Mouse (Mus musculus): ENCODE data around the gene Eml4. TPM values are rescaled to one million over a fixed set of nuclear protein-coding genes. Genes with fewer than 3 reads are reported as not detected.

Eml4 gene
- polyA plus RNA-seq, 1 experiment, result 4.2 TPM

DNA sequence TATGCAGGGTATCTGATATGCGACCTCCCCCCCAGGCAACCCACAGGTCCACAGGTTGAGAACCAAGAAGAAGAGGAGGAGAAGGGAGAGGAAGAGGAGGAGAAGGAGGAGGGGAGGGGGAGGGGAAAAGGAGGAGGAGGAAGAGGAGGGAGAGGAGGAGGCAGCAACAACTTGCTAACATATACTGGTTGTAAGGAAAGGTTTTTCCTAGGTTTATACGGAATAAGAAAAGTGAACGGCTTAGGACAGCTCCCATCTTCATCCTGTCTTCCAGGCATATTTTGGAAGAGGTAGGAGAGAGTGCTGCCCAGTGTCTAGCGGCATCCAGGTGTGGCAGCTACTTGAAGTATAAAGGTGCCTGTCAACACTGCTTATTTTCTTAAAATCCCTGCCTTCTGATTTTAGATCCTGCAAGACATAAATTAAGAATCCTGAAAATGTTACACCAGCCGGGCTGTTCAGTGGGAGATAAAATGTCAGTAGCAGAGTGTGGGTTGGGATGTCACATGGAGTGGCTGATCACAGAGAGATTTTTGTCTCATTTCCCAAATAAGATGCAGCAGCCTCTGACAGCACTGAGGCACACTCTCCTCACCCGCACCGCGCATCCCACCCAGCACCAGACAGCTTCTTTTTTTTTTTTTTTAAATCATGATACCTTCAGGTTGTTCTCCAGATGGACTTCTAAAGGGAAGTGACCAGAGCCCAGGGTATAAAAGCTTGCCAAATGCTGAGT lies 166.7 kb downstream of the Eml4 start, which contains the start of gene Cox7a2l:
Cox7a2l (minus strand) TSS at position 51 of the 736 bp plus-strand sequence.
- TF ChIP-seq USF1 (IDR thresholded peaks at IDR 0.05; ENCODE audit: low read depth), result no peak
- no peak for TF ChIP-seq MYOD1 (IDR thresholded peaks at IDR 0.05; ENCODE audit: control insufficient read depth in 1 of 3, insufficient read length in 2 of 3, low read depth in 2 of 3)
- no peak for TF ChIP-seq TCF12 (IDR thresholded peaks at IDR 0.05; ENCODE audit: insufficient read depth, poor library complexity, severe bottlenecking)
- no peak for TF ChIP-seq POLR2AphosphoS2 (IDR thresholded peaks at IDR 0.05; ENCODE audit: insufficient read length, low read depth)
- no peak for TF ChIP-seq TCF3 (IDR thresholded peaks at IDR 0.05; ENCODE audit: insufficient read length, low read depth)
- TF ChIP-seq MAX (IDR thresholded peaks at IDR 0.05; ENCODE audit: low read depth), result no peak
- no peak for TF ChIP-seq SRF (IDR thresholded peaks at IDR 0.05; ENCODE audit: control insufficient read depth, insufficient read length, low read depth)
- TF ChIP-seq REST (IDR thresholded peaks at IDR 0.05; ENCODE audit: insufficient read depth, insufficient read length), result no peak
- TF ChIP-seq POLR2A (IDR thresholded peaks at IDR 0.05; ENCODE audit: insufficient read length, low read depth), result no peak
- TF ChIP-seq CEBPB (IDR thresholded peaks at IDR 0.05; ENCODE audit: insufficient read depth, poor library complexity, severe bottlenecking), result no peak
- TF ChIP-seq MYOG (IDR thresholded peaks at IDR 0.05; ENCODE audit: control insufficient read depth in 1 of 3, insufficient read depth in 1 of 3, insufficient read length in 2 of 3, low read depth in 2 of 3), result no peak
- Histone ChIP-seq H3K36me3 (ENCODE audit: control insufficient read depth, insufficient read depth) (no peaks in the 10 kb centered on the region), H3K4me3 (no peak within 1 kb of the TSS), H3K4me2 (ENCODE audit: low read depth) (no peak within 1 kb of the TSS), H3K79me2 (ENCODE audit: control insufficient read depth, insufficient read depth) (peaks cover 15% of the 10 kb centered on the region), H3K27me3 (ENCODE audit: control insufficient read depth, insufficient read depth, insufficient read length) (no peaks in the 10 kb centered on the region), H3ac (ENCODE audit: control insufficient read depth, insufficient read length) (no peak within 1 kb of the TSS)

DNA sequence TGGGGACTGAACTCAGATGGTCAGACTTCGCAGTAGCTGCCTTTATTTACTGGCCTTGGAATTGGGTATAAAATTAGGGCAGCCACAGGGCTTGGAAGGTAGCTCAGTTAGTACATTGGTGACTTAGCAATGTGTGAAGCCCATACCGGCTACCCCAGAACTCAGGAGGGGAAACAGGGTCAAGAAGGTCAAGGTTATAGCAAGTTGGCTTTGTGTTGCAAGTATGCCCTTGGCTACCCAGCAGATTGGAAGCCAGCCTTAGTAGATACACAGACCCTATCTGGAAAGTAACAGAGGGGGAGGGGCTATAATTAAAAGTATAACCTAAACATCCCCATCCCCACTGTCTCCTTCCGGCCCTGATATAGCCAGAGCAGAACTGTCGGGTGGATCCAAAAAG lies 171.2 kb downstream of the Eml4 start:
- Histone ChIP-seq H3K4me2 (ENCODE audit: low read depth) (no peak overlapping the region), H3K79me2 (ENCODE audit: control insufficient read depth, insufficient read depth) (no peaks in the 10 kb centered on the region), H3K4me3 (no peak overlapping the region), H3K36me3 (ENCODE audit: control insufficient read depth, insufficient read depth) (no peaks in the 10 kb centered on the region), H3K27me3 (ENCODE audit: control insufficient read depth, insufficient read depth, insufficient read length) (no peaks in the 10 kb centered on the region), H3ac (ENCODE audit: control insufficient read depth, insufficient read length) (no peak overlapping the region)
- no peak for TF ChIP-seq POLR2AphosphoS2 (IDR thresholded peaks at IDR 0.05; ENCODE audit: insufficient read length, low read depth)
- TF ChIP-seq E2F4 (IDR thresholded peaks at IDR 0.05; ENCODE audit: insufficient read depth), result no peak
- no peak for TF ChIP-seq MAX (IDR thresholded peaks at IDR 0.05; ENCODE audit: low read depth)
- no peak for TF ChIP-seq MYOG (IDR thresholded peaks at IDR 0.05; ENCODE audit: control insufficient read depth in 1 of 3, insufficient read depth in 1 of 3, insufficient read length in 2 of 3, low read depth in 2 of 3)
- TF ChIP-seq TCF3 (IDR thresholded peaks at IDR 0.05; ENCODE audit: insufficient read length, low read depth), result no peak
- TF ChIP-seq MYOD1 (IDR thresholded peaks at IDR 0.05; ENCODE audit: control insufficient read depth in 1 of 3, insufficient read length in 2 of 3, low read depth in 2 of 3), result no peak
- no peak for TF ChIP-seq TCF12 (IDR thresholded peaks at IDR 0.05; ENCODE audit: insufficient read depth, poor library complexity, severe bottlenecking)
- no peak for TF ChIP-seq USF1 (IDR thresholded peaks at IDR 0.05; ENCODE audit: low read depth)
- no peak for TF ChIP-seq POLR2A (IDR thresholded peaks at IDR 0.05; ENCODE audit: insufficient read length, low read depth)
- no peak for TF ChIP-seq SRF (IDR thresholded peaks at IDR 0.05; ENCODE audit: control insufficient read depth, insufficient read length, low read depth)

DNA sequence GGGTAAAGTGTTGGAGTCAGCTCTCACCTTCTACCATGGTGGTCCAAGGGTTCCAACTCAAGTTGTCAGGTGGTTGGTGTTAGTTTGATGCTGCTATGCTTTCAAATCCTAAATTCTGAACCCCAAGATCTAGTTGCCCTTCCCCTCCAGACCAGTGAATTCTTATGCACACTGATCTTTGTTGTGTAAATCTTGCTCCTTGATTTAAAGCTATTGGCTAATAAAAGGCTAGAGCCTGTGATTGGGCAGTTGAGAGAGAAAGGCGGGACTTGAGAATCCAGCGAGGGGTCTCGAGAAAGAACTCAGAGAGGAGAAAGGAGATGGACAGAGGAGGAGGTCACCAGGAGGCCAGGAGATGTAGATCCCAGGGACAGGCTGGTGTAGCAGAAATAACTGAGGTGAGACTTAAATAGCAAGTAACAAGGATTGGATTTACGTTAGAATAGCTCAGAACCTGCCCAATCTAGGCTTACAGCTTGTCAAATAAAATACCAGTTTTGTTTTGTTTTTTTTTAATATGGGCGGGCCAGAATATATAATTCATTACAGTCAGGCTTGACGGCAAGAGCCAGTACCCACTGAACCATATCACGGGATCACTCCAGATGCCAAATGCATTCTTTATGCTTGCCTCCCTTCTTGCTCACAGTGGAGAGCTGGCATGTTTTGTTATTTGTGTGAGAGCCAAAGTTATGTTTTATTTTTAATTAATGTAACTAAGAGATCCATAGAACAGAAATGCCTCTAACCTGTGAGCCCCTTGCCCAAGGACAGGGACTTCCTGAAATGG lies 172.1 kb downstream of the Eml4 start:
- TF ChIP-seq MYOG (IDR thresholded peaks at IDR 0.05; ENCODE audit: control insufficient read depth in 1 of 3, insufficient read depth in 1 of 3, insufficient read length in 2 of 3, low read depth in 2 of 3) (no peak), USF1 (IDR thresholded peaks at IDR 0.05; ENCODE audit: low read depth) (no peak)
- H3K79me2 ChIP-seq (ENCODE audit: control insufficient read depth, insufficient read depth), result no peaks in the 10 kb centered on the region

GRCm38 (mm10) chr17:83524753-83525152 lies 174.0 kb downstream of the Eml4 start:
- Histone ChIP-seq H3K79me2 (ENCODE audit: control insufficient read depth, insufficient read depth) (no peaks in the 10 kb centered on the region), H3ac (ENCODE audit: control insufficient read depth, insufficient read length) (no peak overlapping the region), H3K27me3 (ENCODE audit: control insufficient read depth, insufficient read depth, insufficient read length) (no peaks in the 10 kb centered on the region), H3K4me3 (no peak overlapping the region), H3K4me2 (ENCODE audit: low read depth) (no peak overlapping the region), H3K36me3 (ENCODE audit: control insufficient read depth, insufficient read depth) (no peaks in the 10 kb centered on the region)
- TF ChIP-seq REST (IDR thresholded peaks at IDR 0.05; ENCODE audit: insufficient read depth, insufficient read length) (no peak), POLR2AphosphoS2 (IDR thresholded peaks at IDR 0.05; ENCODE audit: insufficient read length, low read depth) (no peak), TCF12 (IDR thresholded peaks at IDR 0.05; ENCODE audit: insufficient read depth, poor library complexity, severe bottlenecking) (no peak), TCF3 (IDR thresholded peaks at IDR 0.05; ENCODE audit: insufficient read length, low read depth) (no peak), MYOG (IDR thresholded peaks at IDR 0.05; ENCODE audit: control insufficient read depth in 1 of 3, insufficient read depth in 1 of 3, insufficient read length in 2 of 3, low read depth in 2 of 3) (no peak), POLR2A (IDR thresholded peaks at IDR 0.05; ENCODE audit: insufficient read length, low read depth) (no peak), MYOD1 (IDR thresholded peaks at IDR 0.05; ENCODE audit: control insufficient read depth in 1 of 3, insufficient read length in 2 of 3, low read depth in 2 of 3) (no peak), SRF (IDR thresholded peaks at IDR 0.05; ENCODE audit: control insufficient read depth, insufficient read length, low read depth) (no peak), E2F4 (IDR thresholded peaks at IDR 0.05; ENCODE audit: insufficient read depth) (no peak), USF1 (IDR thresholded peaks at IDR 0.05; ENCODE audit: low read depth) (no peak), CEBPB (IDR thresholded peaks at IDR 0.05; ENCODE audit: insufficient read depth, poor library complexity, severe bottlenecking) (no peak), MAX (IDR thresholded peaks at IDR 0.05; ENCODE audit: low read depth) (no peak)

More for the DNA sequence above, 172.1 kb downstream of the Eml4 start:
- H3K4me2 ChIP-seq (ENCODE audit: low read depth), result peak overlapping the region; percentile 38
- H3K27me3 ChIP-seq (ENCODE audit: control insufficient read depth, insufficient read depth, insufficient read length), result no peaks in the 10 kb centered on the region
- H3K36me3 ChIP-seq (ENCODE audit: control insufficient read depth, insufficient read depth), result no peaks in the 10 kb centered on the region
- H3K4me3 ChIP-seq, result no peak overlapping the region
- no peak overlapping the region for H3ac ChIP-seq (ENCODE audit: control insufficient read depth, insufficient read length)
